Mouse (Mus musculus) MEL (cell line): ENCODE results near the gene Sntn. TPM values are rescaled to one million over a fixed set of nuclear protein-coding genes. Genes with fewer than 3 reads are reported as not detected.

Experiments
- DNase-seq: peaks from one replicate; pipeline ENCODE4 v3.0.0; 2011; ENCODE audit warnings: low read depth, low spot score
- H3K27ac ChIP-seq: 2 replicates; pipeline ENCODE4 v1.5.1; 2012; ENCODE audit warnings: low read depth, mild to moderate bottlenecking, control low read depth, low read length, moderate library complexity; ENCODE audit not compliant: control insufficient read depth
- H3K27me3 ChIP-seq, 2 experiments: fragments of 150-350 bp in 1 of 2; sonication (generic) in 1 of 2; 2 replicates each; pipeline ENCODE4 v1.6.1; 2012; ENCODE audit warnings: low read length in 2 of 2, mild to moderate bottlenecking in 2 of 2, improper control_type of control experiment in 1 of 2, moderate library complexity in 1 of 2; ENCODE audit not compliant: insufficient read depth in 2 of 2, control insufficient read depth in 1 of 2
- H3K36me3 ChIP-seq, 2 experiments: 2 replicates each; pipeline ENCODE4 v1.6.1; 2012 to 2014; ENCODE audit warnings: low read length in 2 of 2, improper control_type of control experiment in 1 of 2, inconsistent platforms in 1 of 2, mild to moderate bottlenecking in 1 of 2; ENCODE audit not compliant: insufficient read depth in 2 of 2, control insufficient read depth in 1 of 2
- H3K4me1 ChIP-seq, 2 experiments: fragments of 150-350 bp in 1 of 2; sonication (generic) in 1 of 2; 2 replicates each; pipeline ENCODE4 v1.6.1; 2012; ENCODE audit warnings: low read length in 2 of 2, improper control_type of control experiment in 1 of 2, mild to moderate bottlenecking in 1 of 2; ENCODE audit not compliant: insufficient read depth in 2 of 2, control insufficient read depth in 1 of 2
- H3K4me3 ChIP-seq, 2 experiments: fragments of 150-350 bp in 1 of 2; sonication (generic) in 1 of 2; 2 replicates each; pipeline ENCODE4 v1.5.1; 2012; ENCODE audit warnings: low read depth in 2 of 2, low read length in 2 of 2, mild to moderate bottlenecking in 2 of 2, moderate library complexity in 2 of 2, control low read depth in 1 of 2, improper control_type of control experiment in 1 of 2; ENCODE audit not compliant: control insufficient read depth in 1 of 2, insufficient read depth in 1 of 2
- H3K79me2 ChIP-seq: 2 replicates; pipeline ENCODE4 v1.6.1; 2012; ENCODE audit warnings: mild to moderate bottlenecking, low read length, moderate library complexity; ENCODE audit not compliant: control insufficient read depth, poor library complexity, insufficient read depth
- H3K9ac ChIP-seq: 2 replicates; pipeline ENCODE4 v1.6.1; 2012; ENCODE audit warnings: low read depth, mild to moderate bottlenecking, control low read depth, low read length, moderate library complexity; ENCODE audit not compliant: control insufficient read depth, poor library complexity, severe bottlenecking
- H3K9me3 ChIP-seq: fragments of 150-350 bp; sonication (generic); replicated peaks from 2 replicates; pipeline ENCODE4 v1.6.1; 2012; ENCODE audit warnings: mild to moderate bottlenecking, low read length, improper control_type of control experiment, moderate library complexity; ENCODE audit not compliant: insufficient read depth
- BHLHE40 ChIP-seq: IDR thresholded peaks from 2 replicates; pipeline ENCODE4 v1.6.1; 2012; ENCODE audit warnings: low read depth, mild to moderate bottlenecking, inconsistent platforms, low read length, improper control_type of control experiment, borderline replicate concordance
- CHD1 ChIP-seq: IDR thresholded peaks from 2 replicates; pipeline ENCODE4 v1.6.1; 2012; ENCODE audit warnings: low read depth, mild to moderate bottlenecking, inconsistent platforms, low read length, improper control_type of control experiment
- E2F4 ChIP-seq: IDR thresholded peaks from 2 replicates; pipeline ENCODE4 v1.6.1; 2011; ENCODE audit warnings: low read depth, low read length, improper control_type of control experiment, borderline replicate concordance
- ELF1 ChIP-seq: IDR thresholded peaks from 2 replicates; pipeline ENCODE4 v1.6.1; 2014; ENCODE audit warnings: low read depth, mild to moderate bottlenecking, inconsistent platforms, low read length, improper control_type of control experiment, moderate library complexity
- ETS1 ChIP-seq: IDR thresholded peaks from 2 replicates; pipeline ENCODE4 v1.6.1; 2012; ENCODE audit warnings: low read depth, mild to moderate bottlenecking, inconsistent platforms, low read length, improper control_type of control experiment, moderate library complexity
- HCFC1 ChIP-seq: IDR thresholded peaks from 2 replicates; pipeline ENCODE4 v1.6.1; 2012; ENCODE audit warnings: low read depth, mild to moderate bottlenecking, inconsistent platforms, low read length, improper control_type of control experiment, moderate library complexity
- MAFK ChIP-seq: IDR thresholded peaks from 2 replicates; pipeline ENCODE4 v1.6.1; 2011; ENCODE audit warnings: low read depth, mild to moderate bottlenecking, low read length, improper control_type of control experiment, borderline replicate concordance
- MEF2A ChIP-seq: IDR thresholded peaks from 2 replicates; pipeline ENCODE4 v1.6.1; 2014; ENCODE audit warnings: low read depth, mild to moderate bottlenecking, inconsistent platforms, low read length, improper control_type of control experiment; ENCODE audit not compliant: poor library complexity, insufficient replicate concordance, severe bottlenecking; ENCODE audit errors: extremely low read depth
- MXI1 ChIP-seq: IDR thresholded peaks from 2 replicates; pipeline ENCODE4 v1.6.1; 2011; ENCODE audit warnings: mild to moderate bottlenecking, low read depth, low read length, improper control_type of control experiment
- MYC ChIP-seq: IDR thresholded peaks from 2 replicates; pipeline ENCODE4 v1.6.1; 2011; ENCODE audit warnings: low read depth, mild to moderate bottlenecking, low read length, improper control_type of control experiment, moderate library complexity
- NRF1 ChIP-seq: IDR thresholded peaks from 2 replicates; pipeline ENCODE4 v1.6.1; 2014; ENCODE audit warnings: low read depth, mild to moderate bottlenecking, inconsistent platforms, low read length, improper control_type of control experiment, moderate library complexity; ENCODE audit not compliant: poor library complexity, insufficient read depth, severe bottlenecking
- POLR2AphosphoS2 ChIP-seq: IDR thresholded peaks from 2 replicates; pipeline ENCODE4 v1.6.1; 2011; ENCODE audit warnings: low read length, improper control_type of control experiment
- POLR2AphosphoS5 ChIP-seq: IDR thresholded peaks from 2 replicates; pipeline ENCODE4 v1.6.1; 2012; ENCODE audit warnings: low read depth, borderline replicate concordance, mild to moderate bottlenecking, inconsistent platforms, low read length, moderate library complexity, mixed read lengths
- RAD21 ChIP-seq: IDR thresholded peaks from 2 replicates; pipeline ENCODE4 v1.6.1; 2011; ENCODE audit warnings: mild to moderate bottlenecking, low read depth, low read length, improper control_type of control experiment
- SIN3A ChIP-seq: IDR thresholded peaks from 2 replicates; pipeline ENCODE4 v1.6.1; 2012; ENCODE audit warnings: low read length, improper control_type of control experiment, inconsistent platforms
- UBTF ChIP-seq: IDR thresholded peaks from 2 replicates; pipeline ENCODE4 v1.6.1; 2012; ENCODE audit warnings: low read depth, mild to moderate bottlenecking, inconsistent platforms, low read length, improper control_type of control experiment, moderate library complexity, borderline replicate concordance; ENCODE audit not compliant: insufficient read depth
- ZKSCAN1 ChIP-seq: IDR thresholded peaks from 2 replicates; pipeline ENCODE4 v1.6.1; 2012; ENCODE audit warnings: low read depth, mild to moderate bottlenecking, inconsistent platforms, low read length, improper control_type of control experiment, moderate library complexity
- ZNF384 ChIP-seq: IDR thresholded peaks from 2 replicates; pipeline ENCODE4 v1.6.1; 2012; ENCODE audit warnings: low read depth, mild to moderate bottlenecking, inconsistent platforms, low read length, improper control_type of control experiment
- polyA plus RNA-seq, 2 experiments: library from polyadenylated mRNA; stranded (reverse) in 1 of 2; unstranded in 1 of 2; fragments of >175 nt in 1 of 2; fragments of >200 nt in 1 of 2; gene quantifications; 2 replicates each; pipeline versions ENCODE4 v1.2.1 to v1.2.4; 2012; ENCODE audit warnings: low replicate concordance in 2 of 2, low read depth in 1 of 2; ENCODE audit not compliant: insufficient read length in 2 of 2, insufficient read depth in 1 of 2, missing spikeins in 1 of 2
- total RNA-seq: library from RNA; depleted of rRNA; stranded (reverse); fragments of 300-350 nt; gene quantifications from 2 replicates; pipeline ENCODE4 v1.2.3, GENCODE M21; 2012

Gene Sntn
- total and polyA plus RNA-seq, 3 experiments = not detected

GRCm38 (mm10) chr14:13651039-13651438 lies 19.6 kb upstream of the Sntn start:
- Histone ChIP-seq H3K9ac (no peak overlapping the region), H3K79me2 (no peaks in the 10 kb centered on the region), H3K4me1 (no peaks in the 10 kb centered on the region), H3K36me3 (no peaks in the 10 kb centered on the region), H3K9me3 (no peaks in the 10 kb centered on the region), H3K27me3 (no peaks in the 10 kb centered on the region), H3K4me3 (no peak overlapping the region), H3K27ac (no peak overlapping the region)
- no peak for DNase-seq
- TF ChIP-seq CHD1 = no peak
- no peak for TF ChIP-seq NRF1

DNA sequence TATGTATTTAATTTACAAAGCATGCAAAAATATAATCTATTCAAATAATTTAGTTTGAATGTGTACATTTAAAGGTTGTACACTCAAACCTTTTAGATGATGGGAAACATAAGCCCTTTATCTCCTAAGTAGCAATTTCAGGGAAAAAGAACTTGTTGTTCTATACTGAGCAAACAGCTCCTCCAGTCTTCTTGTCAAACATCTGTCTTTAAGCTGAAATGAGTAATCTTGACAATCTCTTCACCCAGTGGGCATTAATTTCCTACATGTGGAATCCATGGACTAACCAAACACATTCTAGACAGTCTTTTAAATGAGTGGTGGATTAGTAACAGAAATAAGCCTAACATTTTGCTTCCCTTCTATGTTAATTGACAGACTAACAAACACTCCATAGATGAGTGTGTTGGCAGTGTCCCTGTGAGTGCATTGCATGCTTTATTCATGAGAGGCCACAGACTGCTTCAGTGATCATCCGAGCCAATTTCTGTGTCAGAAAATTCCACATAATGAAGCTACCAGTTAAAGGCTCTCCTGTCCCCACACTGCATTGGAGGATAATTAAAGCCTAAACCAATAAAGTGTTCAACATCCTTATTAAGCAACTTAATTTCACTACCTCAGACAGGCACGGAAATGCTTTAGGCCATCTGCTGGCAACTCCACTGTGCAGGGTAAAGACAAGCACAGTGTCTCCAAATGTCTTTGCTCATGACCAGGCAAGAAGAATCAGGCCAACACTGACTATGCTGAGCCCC lies 19.0 kb upstream of the Sntn start:
- H3K4me1 ChIP-seq = no peaks in the 10 kb centered on the region
- H3K36me3 ChIP-seq = no peaks in the 10 kb centered on the region
- H3K79me2 ChIP-seq = no peaks in the 10 kb centered on the region
- TF ChIP-seq MAFK = no peak
- TF ChIP-seq, all 39 proteins: peak for 0
- no peak overlapping the region for H3K4me3 ChIP-seq
- H3K27me3 ChIP-seq = no peaks in the 10 kb centered on the region
- no peak overlapping the region for H3K27ac ChIP-seq
- DNase-seq = no peak
- no peak overlapping the region for H3K9ac ChIP-seq
- H3K9me3 ChIP-seq = no peaks in the 10 kb centered on the region

GRCm38 (mm10) chr14:13686716-13687115 lies 16.0 kb downstream of the Sntn start:
- Histone ChIP-seq H3K4me3 (no peak overlapping the region), H3K36me3 (no peaks in the 10 kb centered on the region), H3K4me1 (no peaks in the 10 kb centered on the region), H3K9ac (no peak overlapping the region), H3K79me2 (no peaks in the 10 kb centered on the region), H3K27ac (no peak overlapping the region), H3K9me3 (no peaks in the 10 kb centered on the region), H3K27me3 (no peaks in the 10 kb centered on the region)
- TF ChIP-seq POLR2AphosphoS5 (no peak), ZNF384 (no peak), POLR2AphosphoS2 (no peak), MXI1 (no peak)
- DNase-seq = no peak

DNA sequence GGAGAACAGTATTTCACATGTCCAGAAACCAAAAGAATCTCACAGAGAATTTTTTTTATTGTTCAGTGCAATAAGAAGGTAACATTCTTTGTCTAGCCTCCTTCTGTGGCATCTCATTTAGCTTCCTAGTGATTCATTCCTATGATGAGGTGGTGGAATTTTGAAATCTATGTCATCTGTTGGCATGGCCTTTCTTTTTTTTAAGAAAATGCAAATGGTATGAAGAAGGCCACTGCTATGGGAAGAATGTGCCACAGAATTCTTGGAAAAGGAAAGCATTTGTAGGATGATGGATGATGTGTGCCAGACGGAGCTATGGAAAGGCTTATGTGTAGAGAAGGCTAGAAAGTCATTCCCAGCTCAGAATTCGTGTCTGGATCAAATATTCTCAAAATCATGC lies 19.8 kb downstream of the Sntn start:
- H3K4me3 ChIP-seq = no peak overlapping the region
- no peaks in the 10 kb centered on the region for H3K36me3 ChIP-seq
- no peak overlapping the region for H3K9ac ChIP-seq
- no peaks in the 10 kb centered on the region for H3K4me1 ChIP-seq
- no peaks in the 10 kb centered on the region for H3K79me2 ChIP-seq
- no peak for DNase-seq
- H3K27ac ChIP-seq = no peak overlapping the region
- no peaks in the 10 kb centered on the region for H3K27me3 ChIP-seq
- no peaks in the 10 kb centered on the region for H3K9me3 ChIP-seq
- TF ChIP-seq SIN3A (no peak), ZNF384 (no peak), ETS1 (no peak), POLR2AphosphoS5 (no peak), ELF1 (no peak), CHD1 (no peak), BHLHE40 (no peak), ZKSCAN1 (no peak), MYC (no peak), E2F4 (no peak), MEF2A (no peak), UBTF (no peak), RAD21 (no peak), HCFC1 (no peak)
